Mouse (Mus musculus) right cerebral cortex, postnatal 4 days (tissue): Measurements from ENCODE around the gene Lrrfip2.

Source experiments
- DNase-seq: peaks from one replicate; pipeline ENCODE4 v3.0.0-alpha.2; 2022

Gene Lrrfip2

DNA sequence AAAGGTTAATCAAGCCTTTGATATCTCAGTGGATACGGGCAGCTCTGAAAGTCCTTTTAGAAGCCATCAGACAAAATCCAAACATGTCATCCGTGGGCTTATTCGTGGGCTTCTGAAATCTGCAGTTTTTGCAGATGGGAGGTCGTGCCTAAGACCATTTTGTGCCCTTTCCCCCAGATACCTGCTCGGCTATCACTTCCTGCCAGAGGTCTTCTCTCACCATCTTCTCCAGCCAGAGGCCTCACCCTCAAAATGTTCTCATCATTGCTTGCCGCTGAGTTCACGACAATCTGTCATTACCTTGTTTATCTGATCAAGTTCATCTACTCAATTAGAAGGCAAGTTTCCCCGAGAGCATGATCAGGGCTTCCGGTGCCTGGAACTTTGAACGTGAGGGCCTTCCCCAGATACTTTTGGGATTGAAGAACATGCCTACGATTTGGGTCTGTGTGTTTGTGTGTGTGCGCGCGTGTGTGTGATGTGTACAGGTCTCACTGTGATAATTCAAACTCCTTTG, at the start of gene Lrrfip2:
TSS of gene Lrrfip2 (plus strand) at position 467 of the 517 bp plus-strand sequence.
- no peak for DNase-seq

DNA sequence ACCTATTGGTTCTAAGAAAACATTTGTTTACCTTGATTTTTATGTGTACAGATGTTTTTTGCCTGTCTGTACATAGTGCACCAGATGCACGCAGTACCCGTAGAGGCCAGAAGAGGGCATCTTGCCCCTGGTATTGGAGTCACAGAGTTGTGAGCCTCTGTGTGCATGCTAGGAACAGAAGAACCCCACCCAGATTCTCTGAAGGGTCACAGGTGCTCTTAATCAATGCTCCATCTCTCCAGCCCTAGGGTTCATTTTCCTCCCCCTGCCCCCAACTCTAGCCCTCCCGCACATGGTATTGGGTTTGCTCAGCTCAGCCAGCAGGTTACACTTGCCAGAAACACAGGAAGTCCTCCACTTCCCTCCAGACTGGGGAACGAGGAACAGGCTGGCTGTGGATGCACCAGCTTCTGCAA, 46.8 kb upstream of the Lrrfip2 start:
- DNase-seq, result peak; percentile 38

DNA sequence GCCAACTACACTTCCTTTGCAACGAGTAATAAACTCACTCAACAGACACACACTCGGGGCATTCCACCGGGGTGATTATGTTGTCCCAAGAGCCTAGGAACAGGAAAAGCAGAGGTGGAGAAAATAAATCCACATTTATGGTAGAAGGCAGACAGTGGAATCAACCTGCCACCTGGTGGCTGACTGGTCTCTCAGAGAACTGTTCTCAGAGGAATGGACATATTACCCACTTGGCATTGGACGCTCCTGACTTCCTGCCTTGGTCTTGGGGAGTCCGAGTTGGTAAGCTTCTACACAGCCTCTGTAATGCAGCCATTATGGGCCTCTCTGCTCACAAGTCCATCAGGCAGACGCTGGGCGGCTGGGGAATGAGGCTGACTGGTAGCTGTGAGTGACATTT, 45.2 kb upstream of the Lrrfip2 start:
- DNase-seq, result peak; percentile 22

DNA sequence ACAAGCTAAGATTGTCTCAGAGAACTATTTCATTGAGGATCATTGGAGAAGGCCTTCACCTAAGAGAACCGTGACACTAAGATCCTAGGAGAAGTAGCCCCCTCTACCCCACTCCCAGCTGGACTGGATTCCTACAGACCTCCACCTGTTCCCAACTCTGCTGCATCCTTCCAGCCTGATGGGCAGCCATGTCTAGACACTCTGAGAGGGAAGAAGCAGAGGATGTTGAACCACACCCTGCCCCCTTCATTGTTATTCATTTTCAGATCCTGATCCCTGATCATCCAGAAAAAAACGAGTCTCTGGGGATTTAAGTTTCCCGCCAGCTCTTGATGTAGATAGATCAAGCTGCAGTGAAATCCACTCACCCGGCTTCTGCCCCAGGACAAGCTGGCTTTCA, 44.4 kb upstream of the Lrrfip2 start:
- DNase-seq, result no peak

DNA sequence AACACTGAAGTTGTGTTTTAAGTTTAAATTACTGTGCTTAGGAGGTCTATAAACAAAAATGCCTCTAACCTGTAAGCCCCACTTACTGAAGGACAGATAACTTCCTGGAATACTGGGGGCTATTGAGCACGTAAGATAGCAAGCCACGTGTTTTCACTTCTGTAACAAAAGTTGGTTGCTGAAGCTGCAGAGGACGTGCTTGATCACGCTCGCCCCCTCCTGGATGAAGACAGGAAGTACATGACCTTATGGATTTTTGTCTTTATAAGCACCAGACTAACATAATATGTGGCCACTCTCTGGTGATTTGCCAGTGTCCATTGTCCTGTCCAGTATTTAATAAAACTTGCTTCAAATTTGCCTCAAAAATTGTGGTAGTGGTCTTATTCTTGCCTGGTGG, 39.6 kb upstream of the Lrrfip2 start:
- peak; percentile 16 for DNase-seq

DNA sequence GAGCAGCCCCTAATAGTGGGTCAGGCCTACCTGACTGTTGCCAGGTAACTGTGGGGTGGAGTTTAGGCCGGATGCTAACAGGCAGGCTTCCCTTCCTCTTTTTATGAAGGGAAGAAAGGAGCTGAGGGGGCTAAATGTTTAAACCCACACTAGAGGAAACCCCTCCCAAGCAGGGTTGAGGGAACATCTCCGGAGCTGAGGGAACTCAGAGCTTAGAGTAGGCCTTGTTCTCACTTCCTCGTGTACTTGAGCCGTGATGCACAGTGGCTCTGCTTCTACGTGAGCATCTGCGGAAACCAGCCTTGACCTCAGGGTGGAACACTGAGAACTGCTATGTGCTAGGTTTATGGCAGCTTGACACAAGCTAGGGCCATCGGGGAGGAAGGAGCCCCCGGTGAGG, 36.6 kb upstream of the Lrrfip2 start:
- DNase-seq, result no peak

DNA sequence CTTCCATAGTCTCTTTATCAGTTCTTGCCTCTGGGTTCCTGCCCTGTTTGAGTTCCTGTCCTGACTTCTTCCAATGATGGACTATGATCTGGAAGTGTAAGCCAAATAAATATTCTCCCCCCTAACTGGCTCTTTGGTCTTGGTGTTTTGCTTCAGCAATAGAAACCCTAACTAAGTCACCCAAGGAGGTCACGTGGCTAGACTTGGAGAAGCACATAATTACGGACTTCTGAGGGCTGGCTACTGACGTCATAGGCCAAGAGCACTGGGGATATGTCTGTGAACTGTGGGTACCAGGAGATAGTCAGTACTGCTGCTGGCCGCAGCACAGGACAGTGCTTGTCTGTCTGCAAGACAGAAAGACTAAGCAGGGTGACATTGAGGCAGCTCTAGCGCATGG, 35.6 kb upstream of the Lrrfip2 start:
- no peak for DNase-seq

DNA sequence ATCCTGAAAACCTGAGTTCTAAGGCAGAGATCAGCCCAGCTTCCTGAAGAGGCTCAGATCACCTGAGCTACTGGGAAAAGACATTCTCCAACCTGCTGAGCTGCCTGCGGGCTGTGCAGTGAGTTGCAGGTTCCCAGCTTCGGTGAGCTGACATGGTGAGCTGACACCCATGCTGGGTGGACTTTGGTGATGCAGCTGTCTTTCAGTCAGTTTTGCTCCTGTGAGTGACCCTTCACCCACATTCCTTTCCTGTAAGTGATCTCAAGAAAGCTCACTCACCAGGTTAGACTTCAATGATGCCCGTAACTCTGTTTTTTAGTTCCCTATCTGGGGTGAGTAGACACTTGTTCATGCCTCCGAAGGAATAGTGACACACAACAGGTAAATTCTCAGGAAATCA, 32.1 kb upstream of the Lrrfip2 start:
- no peak for DNase-seq

DNA sequence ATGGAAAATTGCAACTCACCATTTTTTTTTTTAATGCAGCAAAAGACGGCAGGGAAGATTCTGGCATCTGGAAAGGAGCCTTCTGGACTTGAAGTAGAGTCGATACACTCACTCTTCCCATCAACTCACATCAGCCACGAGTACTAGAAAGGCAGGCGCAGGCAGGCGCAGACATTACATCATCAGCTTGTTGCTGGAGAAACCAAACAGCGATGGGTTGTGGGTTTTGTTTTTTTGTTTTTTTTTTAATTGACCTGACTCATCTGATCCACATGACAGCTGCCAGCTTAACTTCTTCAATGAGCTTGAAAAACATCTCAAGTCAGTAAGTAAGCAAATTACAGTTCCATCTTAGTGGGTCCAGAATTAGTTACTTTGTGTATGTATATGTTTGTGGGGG, 31.3 kb upstream of the Lrrfip2 start:
- no peak for DNase-seq

DNA sequence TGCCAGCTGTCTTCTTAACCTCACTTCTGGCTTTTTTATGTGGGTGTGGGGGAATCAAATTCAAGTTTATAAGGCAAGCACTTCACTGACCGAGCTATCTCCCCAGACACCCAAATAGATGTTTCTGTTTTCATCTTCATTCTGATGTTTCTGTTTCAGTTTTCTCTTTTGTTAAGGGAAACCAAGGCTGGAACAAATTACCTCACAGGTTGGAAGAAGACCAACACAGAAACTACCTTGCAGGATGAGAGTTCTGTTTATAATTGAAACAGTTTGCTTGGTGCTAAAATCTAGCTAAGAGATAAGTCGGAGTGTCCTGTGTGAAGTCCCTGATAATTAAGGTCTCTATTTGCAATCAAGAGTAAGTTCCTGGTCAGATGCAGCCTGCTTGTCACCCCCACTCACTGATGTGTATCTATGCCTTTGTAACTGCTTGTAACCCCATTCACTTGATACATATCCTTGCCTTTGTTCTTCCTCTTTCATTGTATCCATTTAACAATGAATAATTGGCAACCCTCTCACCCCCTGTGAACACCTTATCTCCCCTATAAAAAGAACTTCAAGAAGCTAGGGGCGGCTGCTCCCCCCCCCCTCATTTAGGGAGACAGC, 30.3 kb upstream of the Lrrfip2 start:
- no peak for DNase-seq

DNA sequence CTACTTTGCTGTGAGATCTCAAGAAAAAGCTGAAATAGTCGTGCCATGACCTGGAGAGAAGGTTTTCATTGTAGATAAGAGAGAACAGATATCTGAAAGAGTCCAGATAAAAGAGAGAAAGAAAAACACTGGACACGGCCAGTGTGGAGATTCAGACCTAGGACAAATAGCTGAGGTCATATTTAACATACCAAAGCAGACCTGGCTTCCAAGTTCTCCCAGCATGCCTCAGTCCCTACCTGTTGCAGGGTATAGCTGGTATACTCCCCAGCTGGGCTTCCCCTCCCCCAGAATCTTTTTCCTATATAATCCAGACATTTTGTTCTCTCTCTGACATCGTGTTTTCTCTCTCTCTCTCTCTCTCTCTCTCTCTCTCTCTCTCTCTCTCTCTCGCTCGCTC, 29.4 kb upstream of the Lrrfip2 start:
- no peak for DNase-seq

DNA sequence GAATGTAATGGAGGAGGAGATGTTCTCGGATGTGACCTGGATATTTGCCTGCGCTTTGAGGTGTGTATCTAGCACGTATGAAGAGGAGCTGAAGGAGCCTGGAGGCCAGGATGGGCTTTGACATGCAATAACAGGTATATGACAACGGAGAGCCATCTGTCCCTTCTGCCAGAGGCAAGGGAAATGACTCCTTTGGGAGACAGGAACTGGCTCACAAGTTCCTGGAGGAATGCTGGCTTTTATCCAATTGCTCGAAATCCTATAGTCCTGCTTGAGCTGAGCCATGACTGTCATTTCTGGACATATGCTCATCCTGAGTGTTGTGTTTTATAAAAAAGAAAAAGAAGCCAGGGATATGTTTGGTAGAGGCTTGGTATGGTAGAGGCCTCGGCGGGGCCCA, 28.5 kb upstream of the Lrrfip2 start:
- DNase-seq, result no peak

DNA sequence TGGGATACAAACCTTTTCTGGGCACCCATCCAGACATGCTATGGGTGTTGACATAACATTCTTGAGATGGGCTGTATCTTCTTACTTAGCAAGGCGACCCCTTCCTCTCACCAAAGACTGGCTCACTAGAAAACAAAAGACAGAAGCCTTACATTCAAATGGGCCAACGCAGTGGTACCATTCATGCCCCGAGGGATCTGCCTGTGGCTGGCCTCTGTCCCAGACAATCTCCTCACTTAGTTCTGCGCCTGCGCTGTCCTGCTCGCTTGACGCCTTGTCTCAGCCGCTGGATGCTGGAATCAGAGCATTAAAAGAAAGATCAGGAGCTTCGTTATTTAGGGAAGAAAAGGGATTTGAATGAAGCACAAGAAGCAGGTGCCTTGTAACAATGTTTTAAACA, 24.7 kb upstream of the Lrrfip2 start:
- DNase-seq, result peak; percentile 42

DNA sequence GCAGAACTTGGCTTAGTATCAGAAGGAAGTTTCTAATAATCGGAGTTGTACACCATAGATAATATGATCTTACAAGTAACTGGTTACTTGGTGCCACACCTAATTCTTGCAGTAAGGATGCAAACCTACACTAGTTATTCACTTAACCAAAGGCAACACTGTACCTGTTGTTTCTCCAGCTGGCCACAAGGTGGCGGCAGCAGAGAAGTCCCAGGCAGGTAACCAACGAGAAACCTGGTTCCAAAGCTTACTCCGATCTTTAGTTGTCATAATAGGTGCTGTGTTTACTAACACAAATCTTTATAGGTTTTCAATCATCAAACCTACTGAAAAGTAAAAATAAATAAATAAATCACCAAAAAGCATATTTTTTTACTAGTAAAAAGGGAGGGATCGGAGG, 24.3 kb upstream of the Lrrfip2 start:
- peak; percentile 55 for DNase-seq

DNA sequence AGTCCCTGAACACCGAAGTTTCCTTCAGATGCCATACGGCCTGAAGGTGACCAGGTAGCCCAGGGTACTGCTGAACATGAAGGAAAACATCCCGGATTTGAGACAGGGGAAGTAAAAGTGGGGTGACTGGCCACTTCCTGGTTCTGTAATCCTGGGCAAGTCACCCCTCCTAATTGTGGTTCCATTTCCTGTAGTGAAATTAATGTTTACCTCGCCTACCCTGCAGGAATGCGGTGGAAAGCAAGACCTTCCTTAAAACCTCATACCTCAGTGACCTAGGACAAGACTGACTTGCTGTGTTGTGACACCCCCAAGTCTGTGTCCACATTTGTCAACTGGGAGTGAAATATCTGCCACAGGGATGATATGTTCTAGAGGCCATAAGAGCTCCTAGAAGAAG, 22.8 kb upstream of the Lrrfip2 start:
- DNase-seq, result no peak

DNA sequence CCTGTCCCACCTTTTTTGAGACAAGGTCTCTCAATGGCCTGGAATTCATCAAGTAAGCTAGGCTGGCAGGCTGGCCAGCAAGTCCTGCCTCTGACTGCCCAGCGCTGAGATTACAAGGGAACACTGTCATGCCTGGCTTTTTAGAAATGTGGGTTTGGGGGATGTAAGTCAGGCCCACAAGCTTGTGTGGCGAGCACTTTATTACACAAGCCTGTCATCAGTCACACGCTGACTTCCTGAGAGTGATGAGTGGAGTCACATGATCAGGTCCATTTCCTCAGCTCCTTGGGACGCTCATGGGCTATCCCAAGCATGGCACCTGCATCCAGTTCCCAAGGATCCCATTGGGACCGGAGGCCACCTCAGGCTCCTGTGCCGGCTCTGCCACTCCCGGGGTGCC, 21.7 kb upstream of the Lrrfip2 start:
- no peak for DNase-seq

DNA sequence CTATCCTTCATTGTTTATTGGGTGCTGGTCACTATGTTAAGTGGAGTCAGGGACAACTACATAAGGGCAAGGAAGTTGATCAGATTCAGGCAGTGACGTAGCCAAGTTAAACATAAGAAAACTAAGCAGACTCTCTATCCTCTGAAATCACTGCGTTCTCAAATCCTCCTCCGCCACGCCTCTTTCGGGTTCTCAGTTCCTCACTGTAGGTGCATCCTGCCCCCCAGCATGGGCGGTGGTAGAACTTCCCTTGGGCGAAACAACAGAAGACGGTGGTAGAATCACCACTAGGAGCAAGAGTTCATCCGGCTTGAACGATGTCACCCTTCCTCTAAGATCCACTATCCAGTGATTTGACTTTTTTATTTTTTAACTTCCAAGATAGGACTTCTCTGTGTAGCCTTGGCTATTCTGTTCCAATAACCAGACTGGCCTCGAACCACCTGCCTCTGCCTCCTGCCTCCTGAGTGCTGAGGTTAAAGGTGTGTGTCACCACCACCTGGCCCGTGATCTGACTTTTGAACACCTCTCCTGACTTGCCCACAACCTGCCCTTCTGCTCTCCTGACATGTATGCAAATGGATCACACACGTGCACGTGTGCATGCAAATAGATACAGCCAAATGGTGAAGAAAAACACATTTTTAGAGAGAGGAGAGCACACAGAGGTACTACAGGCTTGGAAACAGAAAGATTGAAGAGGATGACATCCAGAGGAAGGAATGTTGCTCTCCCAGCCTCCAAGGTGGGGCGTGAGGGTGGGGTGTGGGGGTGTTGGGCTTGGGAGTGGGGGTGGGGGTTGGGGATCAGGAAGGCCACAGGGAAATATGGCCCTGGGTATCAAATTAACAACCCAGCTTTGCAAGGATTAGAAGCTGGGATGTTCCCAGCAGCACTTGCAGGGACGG, 20.7 kb upstream of the Lrrfip2 start:
- DNase-seq, result no peak

DNA sequence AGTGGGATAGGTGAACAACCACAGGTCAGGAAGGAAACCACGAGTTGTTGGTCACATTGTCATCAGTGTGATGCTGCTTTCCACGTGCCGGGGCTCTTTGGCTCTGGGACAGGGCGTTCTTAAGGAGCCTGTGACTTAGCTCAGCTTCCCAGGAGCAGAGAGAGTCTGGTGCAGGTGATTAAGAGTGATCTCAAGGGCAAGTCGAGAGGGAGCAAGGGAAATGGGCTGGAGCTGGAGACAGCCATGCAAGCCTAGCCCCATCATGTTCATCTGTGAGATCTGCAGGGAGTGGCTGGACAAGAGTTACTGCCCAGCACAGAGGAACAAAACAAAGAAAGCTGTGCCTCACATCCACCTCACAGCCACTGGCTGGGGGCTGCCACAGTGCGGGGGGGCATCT, 19.8 kb upstream of the Lrrfip2 start:
- DNase-seq, result no peak

DNA sequence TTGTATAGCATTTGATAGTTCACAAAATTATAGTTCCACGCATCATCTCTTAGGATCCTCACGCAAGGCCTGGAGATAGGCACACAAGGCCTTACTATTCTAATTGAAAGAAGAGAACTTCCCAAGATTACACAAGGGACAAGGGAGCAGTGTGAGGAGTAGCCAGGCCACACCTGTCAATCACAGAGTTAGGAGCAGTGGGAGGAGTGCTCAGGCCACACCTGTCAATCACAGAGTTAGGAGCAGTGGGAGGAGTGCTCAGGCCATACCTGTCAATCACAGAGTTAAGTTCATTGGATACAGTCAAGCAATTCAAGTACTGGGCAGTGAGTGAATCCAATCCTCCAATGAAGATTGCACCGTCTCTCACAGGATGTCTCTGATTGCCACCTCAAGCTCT, 17.0 kb upstream of the Lrrfip2 start:
- DNase-seq, result no peak

DNA sequence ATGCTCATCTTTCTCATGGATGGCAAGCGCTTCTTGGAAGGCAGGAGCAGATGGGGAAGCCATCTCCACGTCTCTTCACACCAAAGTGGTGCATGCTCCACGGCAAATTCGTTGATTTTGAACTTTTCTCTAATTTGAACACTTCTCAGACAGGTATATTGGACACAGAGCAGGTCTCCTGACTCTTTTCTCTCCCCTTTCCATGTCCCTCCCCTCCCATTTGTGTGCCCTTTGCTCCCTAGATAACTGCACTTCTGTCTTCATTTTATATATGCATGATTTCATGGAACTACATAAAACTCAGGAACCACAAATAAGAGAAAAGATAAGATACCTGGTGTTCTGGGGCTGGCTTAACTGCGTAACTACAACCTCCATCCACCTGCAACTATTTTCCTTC, 14.1 kb upstream of the Lrrfip2 start:
- DNase-seq, result no peak

DNA sequence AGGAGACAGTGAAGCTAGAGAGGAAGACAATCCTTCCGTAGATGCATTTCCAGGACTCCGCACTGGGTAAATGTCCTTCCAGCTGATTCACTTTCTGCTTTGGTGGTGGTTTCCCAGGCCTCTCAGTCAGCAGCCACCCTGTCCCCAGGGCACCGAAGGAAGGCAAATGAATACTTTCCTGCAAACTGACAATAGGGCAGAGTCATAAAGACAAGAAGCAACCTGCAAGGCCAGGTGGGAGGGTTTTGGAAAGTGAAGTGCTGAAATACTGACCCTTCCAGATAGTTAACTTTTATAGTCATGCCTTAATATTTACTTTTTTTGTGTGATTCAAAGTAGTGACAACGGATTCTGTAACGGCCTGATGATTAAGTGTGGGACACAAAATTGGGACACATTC, 13.5 kb upstream of the Lrrfip2 start:
- no peak for DNase-seq

DNA sequence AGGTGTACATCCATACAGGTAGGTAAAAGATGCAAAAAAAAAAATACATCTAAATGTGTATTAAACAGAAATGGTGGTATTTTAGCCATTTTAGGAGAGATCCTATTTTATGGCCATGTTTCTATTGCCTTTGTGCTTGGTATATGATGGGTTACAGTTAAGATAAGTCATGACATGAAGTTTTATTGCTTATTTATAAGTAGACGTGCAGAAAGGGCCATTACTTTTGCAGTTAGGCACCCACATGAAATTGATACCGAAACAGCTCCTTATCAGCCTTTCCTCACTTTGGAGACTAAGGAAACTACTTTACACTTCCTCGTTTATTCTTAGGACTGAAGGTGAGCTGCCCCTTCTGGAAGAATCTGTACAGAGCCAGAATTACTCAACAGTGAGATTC, 9.5 kb upstream of the Lrrfip2 start:
- no peak for DNase-seq

DNA sequence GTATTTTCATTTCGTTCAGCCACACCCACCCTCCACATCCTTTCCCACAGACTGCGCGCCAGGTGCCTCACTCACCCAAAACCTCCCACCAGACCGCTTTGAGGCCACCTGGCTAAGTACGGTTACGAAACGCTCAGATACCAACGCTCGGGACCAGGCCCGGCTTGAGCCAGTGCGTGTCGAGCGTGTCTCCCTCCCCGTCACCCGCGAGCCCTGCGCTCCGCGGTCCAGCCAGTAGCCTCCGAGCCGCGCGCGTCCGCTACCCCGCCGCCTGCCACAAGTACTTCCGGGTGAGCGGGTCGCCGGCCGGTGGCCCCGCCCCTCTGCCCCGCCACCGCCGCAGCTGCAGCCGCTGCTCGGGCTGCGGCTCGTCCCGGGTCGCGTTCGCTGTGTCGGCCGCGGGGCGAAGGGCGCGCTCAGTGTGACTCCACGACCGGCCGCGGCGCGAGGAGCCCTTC, 431 bp downstream of the Lrrfip2 start:
- peak; percentile 77 for DNase-seq

DNA sequence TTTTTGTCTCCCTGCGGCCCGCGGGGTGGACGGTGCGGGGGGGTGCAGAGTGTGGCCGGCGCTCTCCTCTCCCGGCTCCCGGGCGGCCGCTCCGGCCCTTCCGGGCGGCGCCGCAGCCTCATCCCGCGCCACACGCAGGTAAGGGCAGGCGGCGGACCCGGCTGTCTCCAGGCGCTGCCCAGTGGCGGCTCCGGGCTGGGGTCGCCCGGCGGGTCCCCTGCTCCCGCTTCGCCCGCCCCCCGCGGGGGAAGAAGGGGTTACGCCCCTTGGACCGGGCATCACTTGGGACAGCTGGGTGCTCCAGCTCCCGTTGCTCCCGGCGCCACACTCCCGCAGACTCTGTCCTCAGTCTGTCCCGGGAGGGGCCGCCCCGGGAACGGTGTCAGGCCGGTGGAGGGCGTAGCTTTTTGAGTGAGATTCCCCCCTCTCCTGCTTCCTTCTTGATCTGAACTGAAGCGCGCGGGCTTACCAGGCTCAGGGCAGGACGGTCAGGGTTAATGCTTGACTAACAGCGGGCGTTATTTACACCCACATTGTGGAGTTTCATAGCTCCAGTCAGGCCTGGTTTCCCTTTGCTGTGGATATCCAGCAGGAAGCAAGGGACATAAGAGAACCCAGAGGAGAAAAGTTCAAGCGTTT, 979 bp downstream of the Lrrfip2 start:
- peak; percentile 43 for DNase-seq
